Mouse (Mus musculus) G1E (cell line): ENCODE measurements around the gene Pam16.

Experiments used
- GATA1 ChIP-seq: IDR thresholded peaks from 2 replicates; pipeline ENCODE4 v1.6.1; 2012; ENCODE audit warnings: borderline replicate concordance, low read length, inconsistent platforms, mixed read lengths
- GATA2 ChIP-seq: IDR thresholded peaks from 2 replicates; pipeline ENCODE4 v1.6.1; 2012; ENCODE audit warnings: low read depth, low read length, inconsistent platforms, borderline replicate concordance
- TAL1 ChIP-seq: conservative IDR thresholded peaks from 2 replicates; pipeline ENCODE4 v1.6.1; 2012; ENCODE audit warnings: low read depth, low read length, inconsistent platforms, mixed read lengths

DNA sequence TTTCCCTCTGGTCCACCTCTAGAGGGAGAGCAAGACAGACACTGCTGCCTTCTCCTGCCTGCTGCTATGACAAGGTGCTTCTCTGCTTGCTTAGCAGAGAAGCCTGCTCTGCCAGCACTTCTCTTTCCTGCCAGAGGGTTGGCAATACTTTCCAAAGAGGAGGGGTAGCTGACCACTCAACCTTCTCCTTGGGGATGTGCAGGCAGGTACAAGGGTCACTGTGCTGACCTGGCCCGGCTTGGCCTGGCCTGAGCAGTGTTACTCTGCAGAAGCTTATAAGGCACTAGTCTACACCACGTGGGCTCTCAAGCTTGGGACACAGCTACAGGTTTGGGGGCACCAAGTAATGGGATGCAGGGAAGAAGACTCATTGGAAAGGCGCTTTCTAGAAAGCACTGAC, 10.1 kb downstream of the Pam16 start:
- TF ChIP-seq GATA1 (no peak), GATA2 (no peak), TAL1 (no peak)
